Mouse (Mus musculus) heart, adult 11 months (tissue): ENCODE measurements around the gene Bet1l.

ENCODE experiments used
- DNase-seq: peaks from one replicate; pipeline ENCODE4 v3.0.0; 2022

Gene Bet1l

GRCm38 (mm10) chr7:140828171-140828881, 29.1 kb downstream of the Bet1l start:
- DNase-seq: peak; percentile 93

- peak; percentile 68 for DNase-seq
These were observed 34.6 kb downstream of the Bet1l start for GRCm38 (mm10) chr7:140822731-140823130.

- peak; percentile 90 for DNase-seq
These were observed 35.6 kb downstream of the Bet1l start, which contains the start of gene Zfp941 for GRCm38 (mm10) chr7:140821653-140822329. Gene Zfp941 (minus strand): TSS chr7:140822178.

GRCm38 (mm10) chr7:140821305-140821652, 36.1 kb downstream of the Bet1l start:
- peak; percentile 73 for DNase-seq

- DNase-seq: peak; percentile 57
These were observed 37.2 kb downstream of the Bet1l start for GRCm38 (mm10) chr7:140820173-140820572.

- no peak for DNase-seq
These were observed 44.5 kb downstream of the Bet1l start for GRCm38 (mm10) chr7:140812850-140813249.

- peak; percentile 55 for DNase-seq
These were observed 45.7 kb downstream of the Bet1l start for GRCm38 (mm10) chr7:140811714-140812113.

GRCm38 (mm10) chr7:140810496-140810895, 46.9 kb downstream of the Bet1l start:
- DNase-seq: no peak

GRCm38 (mm10) chr7:140805704-140806103, 51.7 kb downstream of the Bet1l start:
- no peak for DNase-seq
